Mouse (Mus musculus) gastrocnemius, adult 18-20 months (tissue): ENCODE results near the gene Camta1. TPM values are rescaled to one million over a fixed set of nuclear protein-coding genes. Genes with fewer than 3 reads are reported as not detected.
"Not testable (repeated sequence)": the region's sequence is repeated elsewhere in the genome, so short reads cannot be mapped to it uniquely, and the experiment has no call there.

Experiments used
- DNase-seq: peaks from one replicate; pipeline ENCODE4 v3.0.0; 2021; ENCODE audit warnings: low spot score
- total RNA-seq, 2 experiments: library from RNA; stranded (reverse); gene quantifications; 2 replicates each; pipeline ENCODE4 v1.2.3; 2021

The Camta1 gene
- total RNA-seq, 2 experiments from 2014 or later, result 99.5 to 122 TPM

GRCm38 (mm10) chr4:151083027-151083426, 778.6 kb downstream of the Camta1 start:
- no peak for DNase-seq

- no peak for DNase-seq
Observed at GRCm38 (mm10) chr4:151081977-151082376, 779.7 kb downstream of the Camta1 start.

GRCm38 (mm10) chr4:151081355-151081754, 780.3 kb downstream of the Camta1 start:
- no peak for DNase-seq

- DNase-seq, result no peak
Observed at GRCm38 (mm10) chr4:151074817-151075216, 786.9 kb downstream of the Camta1 start.

GRCm38 (mm10) chr4:151073108-151073744, 788.5 kb downstream of the Camta1 start:
- DNase-seq, result peak; percentile 79

- no peak for DNase-seq
Observed at GRCm38 (mm10) chr4:151070962-151071361, 790.7 kb downstream of the Camta1 start.

GRCm38 (mm10) chr4:151068751-151069150, 792.9 kb downstream of the Camta1 start:
- no peak for DNase-seq

GRCm38 (mm10) chr4:151059566-151059965, 802.1 kb downstream of the Camta1 start:
- DNase-seq, result no peak

GRCm38 (mm10) chr4:151058634-151059033, 803.0 kb downstream of the Camta1 start:
- no peak for DNase-seq

GRCm38 (mm10) chr4:151057347-151058321, 804.0 kb downstream of the Camta1 start, which contains the start of gene Vamp3:
TSS of gene Vamp3 (minus strand) at chr4:151057963.
- peak; percentile 98 for DNase-seq

GRCm38 (mm10) chr4:151051162-151051561, 810.5 kb downstream of the Camta1 start:
- DNase-seq, result no peak

- no peak for DNase-seq
Observed at GRCm38 (mm10) chr4:151046524-151046923, 815.2 kb downstream of the Camta1 start.

GRCm38 (mm10) chr4:151044944-151045570, 816.6 kb downstream of the Camta1 start:
- no peak for DNase-seq

- DNase-seq, result peak; percentile 98
Observed at GRCm38 (mm10) chr4:151044037-151044943, 817.4 kb downstream of the Camta1 start, which contains the start of gene Per3. TSS of gene Per3 (minus strand) at chr4:151044665.

GRCm38 (mm10) chr4:151043281-151043680, 818.4 kb downstream of the Camta1 start:
- peak; percentile 24 for DNase-seq

GRCm38 (mm10) chr4:151041506-151041905, 820.2 kb downstream of the Camta1 start:
- DNase-seq, result no peak

GRCm38 (mm10) chr4:151037800-151038199, 823.9 kb downstream of the Camta1 start:
- DNase-seq, result no peak

GRCm38 (mm10) chr4:151036521-151036920, 825.2 kb downstream of the Camta1 start:
- DNase-seq, result no peak

- no peak for DNase-seq
Observed at GRCm38 (mm10) chr4:151027001-151027400, 834.7 kb downstream of the Camta1 start.

- DNase-seq, result no peak
Observed at GRCm38 (mm10) chr4:151024152-151024551, 837.5 kb downstream of the Camta1 start.

GRCm38 (mm10) chr4:151017356-151017755, 844.3 kb downstream of the Camta1 start:
- not testable (repeated sequence) for DNase-seq
